Mouse (Mus musculus) lung, adult 2 months (tissue): ENCODE results near the gene Galnt17.

Experiments used
- CTCF ChIP-seq: fragments of 200-500 bp; IDR thresholded peaks from 2 replicates; pipeline ENCODE4 v1.5.1; 2011; ENCODE audit warnings: mild to moderate bottlenecking, low read length, control low read depth; ENCODE audit not compliant: insufficient read depth
- POLR2A ChIP-seq: fragments of 200-500 bp; IDR thresholded peaks from 2 replicates; pipeline ENCODE4 v1.6.1; 2011; ENCODE audit warnings: low read depth, mild to moderate bottlenecking, control low read depth, low read length, borderline replicate concordance; ENCODE audit errors: extremely low read depth

DNA sequence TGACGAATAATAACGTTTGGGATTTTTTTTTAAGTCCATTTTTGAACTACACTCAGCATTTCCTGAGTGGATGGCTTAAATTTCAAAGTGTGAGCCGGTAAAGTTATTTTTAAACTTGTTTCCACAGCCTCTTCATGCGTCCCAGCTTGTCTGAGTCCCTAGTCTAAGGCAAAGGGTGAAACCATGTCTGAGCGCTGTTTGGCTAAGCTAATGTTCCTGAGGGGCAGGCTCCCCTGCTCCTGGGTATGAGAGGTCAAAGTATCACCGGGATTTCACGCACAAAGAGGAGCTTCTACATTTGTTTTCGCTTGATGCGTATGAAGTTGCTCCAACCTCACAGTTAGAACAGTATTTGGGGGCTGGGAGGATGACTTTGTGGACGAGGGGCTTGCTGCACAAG is 78.6 kb downstream of the Galnt17 start:
- TF ChIP-seq CTCF (no peak), POLR2A (no peak)
